Mouse (Mus musculus): ENCODE results near the gene B830017H08Rik. TPM values are rescaled to one million over a fixed set of nuclear protein-coding genes. Genes with fewer than 3 reads are reported as not detected.

Gene B830017H08Rik
- polyA plus RNA-seq, 1 experiment from 2014 or later = not detected

DNA sequence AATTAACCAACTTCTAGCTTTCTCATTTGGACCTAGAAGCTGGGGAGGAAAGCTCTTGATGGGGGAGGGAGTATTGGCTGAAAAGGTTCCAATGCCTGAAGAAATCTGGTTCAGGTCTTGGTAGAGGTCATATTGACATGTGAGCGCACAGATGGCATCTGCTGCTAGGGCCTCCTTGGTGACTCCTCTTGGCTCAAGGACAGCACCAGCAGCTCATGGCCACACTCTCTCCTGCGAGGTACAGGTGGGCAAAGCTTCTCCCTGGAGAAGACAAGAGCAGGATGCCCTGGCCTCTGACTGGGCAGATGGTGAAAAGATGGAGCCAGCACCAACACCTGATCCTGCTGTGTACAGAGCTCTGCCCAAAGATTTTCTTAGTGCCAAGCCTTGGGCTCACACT, 6.4 kb upstream of the B830017H08Rik start:
- no peak for ATAC-seq (ENCODE audit: insufficient read depth, low FRiP score)
- no peak overlapping the region for H3K27ac ChIP-seq (ENCODE audit: low read length)
- no peaks in the 10 kb centered on the region for H3K9me3 ChIP-seq (replicated peaks; ENCODE audit: control insufficient read depth, low read length)
- no peaks in the 10 kb centered on the region for H3K4me1 ChIP-seq (ENCODE audit: control insufficient read depth, insufficient read depth, low read length)
- no peak overlapping the region for H3K9ac ChIP-seq (ENCODE audit: low read length)
- WGBS = 78% methylated on average over 2 of the region's 2 CpGs
- H3K4me2 ChIP-seq (ENCODE audit: low read depth, low read length) = no peak overlapping the region
- no peak overlapping the region for H3K4me3 ChIP-seq (replicated peaks; ENCODE audit: low read length)
- no peaks in the 10 kb centered on the region for H3K36me3 ChIP-seq (ENCODE audit: control insufficient read depth, insufficient read depth, low read length)
- H3K27me3 ChIP-seq (ENCODE audit: control insufficient read depth, insufficient read depth, low read length) = peaks cover 12% of the 10 kb centered on the region

DNA sequence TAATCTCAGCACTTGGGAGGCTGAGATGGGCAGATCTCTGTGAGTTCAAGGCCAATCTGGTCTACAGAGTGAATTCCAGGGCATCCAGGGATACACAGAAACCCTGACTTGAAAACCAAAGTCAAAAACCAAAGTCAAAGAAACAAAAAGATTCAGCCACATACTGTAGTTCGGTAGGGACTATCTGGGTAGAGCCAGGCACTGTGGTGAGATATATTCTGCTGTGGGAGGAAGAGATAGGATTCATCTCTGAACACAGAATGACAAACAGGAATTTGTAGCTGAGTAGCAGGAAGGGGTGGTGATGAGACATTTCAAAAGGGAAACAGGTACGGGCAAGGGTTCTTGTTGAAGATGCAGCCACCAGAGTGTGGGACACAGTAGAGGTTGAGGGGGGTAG, 4.7 kb upstream of the B830017H08Rik start:
- Histone ChIP-seq H3K27ac (ENCODE audit: low read length) (no peak overlapping the region), H3K27me3 (ENCODE audit: control insufficient read depth, insufficient read depth, low read length) (peaks cover 29% of the 10 kb centered on the region), H3K9me3 (replicated peaks; ENCODE audit: control insufficient read depth, low read length) (no peaks in the 10 kb centered on the region), H3K4me2 (ENCODE audit: low read depth, low read length) (no peak overlapping the region), H3K4me3 (replicated peaks; ENCODE audit: low read length) (no peak overlapping the region), H3K9ac (ENCODE audit: low read length) (no peak overlapping the region), H3K36me3 (ENCODE audit: control insufficient read depth, insufficient read depth, low read length) (no peaks in the 10 kb centered on the region), H3K4me1 (ENCODE audit: control insufficient read depth, insufficient read depth, low read length) (0 out of 2 replicates have a peak, but pooled peaks cover 4% of the 10 kb centered on the region)
- no peak for ATAC-seq (ENCODE audit: insufficient read depth, low FRiP score)
- WGBS = 84% methylated on average over 2 of the region's 2 CpGs

DNA sequence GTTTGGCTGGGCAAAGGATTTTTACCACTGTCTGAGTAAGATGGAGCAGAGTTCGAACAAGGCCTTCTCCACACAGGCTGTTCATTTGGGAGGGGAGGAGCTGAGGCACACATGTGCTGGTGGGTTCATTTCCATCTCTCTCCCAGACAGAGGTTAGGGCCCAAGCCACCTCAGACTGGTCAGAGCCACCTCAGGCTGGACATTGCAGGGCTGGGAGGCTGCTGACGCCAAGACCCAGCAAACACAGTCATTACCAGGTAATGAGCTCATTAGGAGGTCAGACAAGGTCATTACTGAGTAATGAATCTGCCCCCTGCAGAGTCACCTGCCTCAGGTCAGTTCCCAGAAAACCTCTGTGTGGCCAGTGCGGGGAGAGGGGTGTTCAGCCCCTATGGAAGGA, 4.1 kb upstream of the B830017H08Rik start:
- Histone ChIP-seq H3K4me2 (ENCODE audit: low read depth, low read length) (no peak overlapping the region), H3K4me1 (ENCODE audit: control insufficient read depth, insufficient read depth, low read length) (0 out of 2 replicates have a peak, but pooled peaks cover 5% of the 10 kb centered on the region), H3K9ac (ENCODE audit: low read length) (no peak overlapping the region), H3K27me3 (ENCODE audit: control insufficient read depth, insufficient read depth, low read length) (peaks cover 35% of the 10 kb centered on the region), H3K36me3 (ENCODE audit: control insufficient read depth, insufficient read depth, low read length) (no peaks in the 10 kb centered on the region), H3K27ac (ENCODE audit: low read length) (no peak overlapping the region), H3K4me3 (replicated peaks; ENCODE audit: low read length) (no peak overlapping the region), H3K9me3 (replicated peaks; ENCODE audit: control insufficient read depth, low read length) (no peaks in the 10 kb centered on the region)
- 69% methylated on average over 3 of the region's 3 CpGs for WGBS
- no peak for ATAC-seq (ENCODE audit: insufficient read depth, low FRiP score)

DNA sequence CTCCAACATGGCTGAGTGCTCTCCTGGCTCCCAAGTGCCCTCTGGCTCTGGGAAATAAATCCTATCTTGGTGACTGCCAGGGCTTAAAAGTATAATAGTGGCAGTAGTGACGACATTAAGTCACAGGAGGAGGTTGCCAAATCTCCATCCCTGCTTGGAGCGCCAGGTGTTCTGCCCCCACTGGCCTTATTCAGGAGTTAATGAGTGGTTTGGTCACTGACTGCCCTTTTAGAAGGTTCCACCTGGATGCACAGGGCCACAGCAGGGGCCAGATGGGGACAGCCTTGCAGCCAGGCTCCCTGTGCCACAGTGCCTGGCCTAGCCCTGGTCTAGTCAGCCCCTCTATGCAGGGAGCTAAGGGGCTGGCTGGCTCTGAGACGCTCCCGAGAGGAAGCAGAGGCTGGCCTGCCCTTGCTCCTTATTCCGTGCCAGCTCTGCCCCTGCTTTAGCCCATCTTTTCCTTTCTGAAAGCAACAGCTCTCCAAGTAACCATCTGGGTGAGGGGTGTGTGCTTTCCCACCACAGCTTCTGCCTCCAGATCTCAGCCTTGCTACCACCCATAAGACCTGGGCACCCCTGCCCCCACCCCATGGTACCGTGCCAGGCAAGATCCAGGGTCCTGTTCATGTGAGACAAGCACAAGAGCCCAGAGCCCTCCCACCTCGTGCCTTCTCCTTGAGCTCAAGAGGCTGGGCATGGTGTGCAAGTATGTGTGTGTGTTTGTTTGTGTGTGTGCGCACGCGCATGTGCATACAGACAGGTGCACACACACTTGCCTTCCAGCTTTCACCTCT, 2.3 kb upstream of the B830017H08Rik start:
- no peak for ATAC-seq (ENCODE audit: insufficient read depth, low FRiP score)
- Histone ChIP-seq H3K4me2 (ENCODE audit: low read depth, low read length) (no peak overlapping the region), H3K4me3 (replicated peaks; ENCODE audit: low read length) (no peak overlapping the region), H3K9me3 (replicated peaks; ENCODE audit: control insufficient read depth, low read length) (no peaks in the 10 kb centered on the region), H3K9ac (ENCODE audit: low read length) (no peak overlapping the region), H3K36me3 (ENCODE audit: control insufficient read depth, insufficient read depth, low read length) (no peaks in the 10 kb centered on the region), H3K27me3 (ENCODE audit: control insufficient read depth, insufficient read depth, low read length) (peaks cover 52% of the 10 kb centered on the region), H3K4me1 (ENCODE audit: control insufficient read depth, insufficient read depth, low read length) (0 out of 2 replicates have a peak, but pooled peaks cover 5% of the 10 kb centered on the region), H3K27ac (ENCODE audit: low read length) (no peak overlapping the region)
- WGBS = 68% methylated on average over 10 of the region's 10 CpGs

DNA sequence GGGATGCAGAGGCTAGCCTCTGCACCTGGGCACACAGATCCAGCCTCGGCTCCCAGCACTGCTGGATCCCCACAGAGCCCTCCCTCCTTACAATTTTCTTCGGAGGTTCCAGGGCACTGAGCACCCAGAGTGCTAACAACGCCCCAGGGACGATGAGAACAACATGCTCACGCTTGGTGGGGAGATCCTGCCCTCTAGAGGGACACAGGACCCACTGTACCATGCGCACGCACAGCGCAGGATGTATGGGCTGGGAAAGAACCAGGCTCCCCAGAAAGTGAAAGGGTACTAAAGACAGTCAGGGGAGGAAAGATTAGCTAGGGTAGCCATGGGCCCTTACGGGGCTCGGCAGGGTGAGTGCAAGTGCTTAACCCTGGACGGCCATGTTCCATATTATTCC, 1.1 kb upstream of the B830017H08Rik start:
- H3K27ac ChIP-seq (ENCODE audit: low read length) = no peak overlapping the region
- no peak overlapping the region for H3K4me3 ChIP-seq (replicated peaks; ENCODE audit: low read length)
- H3K36me3 ChIP-seq (ENCODE audit: control insufficient read depth, insufficient read depth, low read length) = no peaks in the 10 kb centered on the region
- no peak for ATAC-seq (ENCODE audit: insufficient read depth, low FRiP score)
- no peaks in the 10 kb centered on the region for H3K9me3 ChIP-seq (replicated peaks; ENCODE audit: control insufficient read depth, low read length)
- no peak overlapping the region for H3K4me2 ChIP-seq (ENCODE audit: low read depth, low read length)
- H3K9ac ChIP-seq (ENCODE audit: low read length) = no peak overlapping the region
- 0 out of 2 replicates have a peak, but pooled peaks cover 5% of the 10 kb centered on the region for H3K4me1 ChIP-seq (ENCODE audit: control insufficient read depth, insufficient read depth, low read length)
- 14% methylated on average over 11 of the region's 11 CpGs for WGBS
- peaks cover 64% of the 10 kb centered on the region for H3K27me3 ChIP-seq (ENCODE audit: control insufficient read depth, insufficient read depth, low read length)

DNA sequence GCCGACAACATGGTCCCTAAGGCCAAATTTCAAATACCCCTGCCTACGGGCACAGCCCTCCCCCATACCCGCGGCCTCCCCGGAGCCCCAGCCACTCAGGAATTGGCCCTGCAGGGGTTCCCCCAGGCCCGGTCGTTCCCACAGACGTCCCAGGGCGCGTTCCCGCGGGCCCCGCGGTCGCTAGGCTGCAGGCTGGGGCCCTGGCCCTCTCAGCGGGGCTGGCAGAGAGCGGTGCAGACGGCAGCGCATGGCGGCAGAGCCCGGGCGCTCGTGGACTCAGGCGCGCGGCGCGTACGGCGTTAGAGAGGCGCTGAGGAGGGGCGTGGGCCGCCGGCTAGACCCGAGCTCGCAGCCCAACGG, 380 bp downstream of the B830017H08Rik start:
- H3K9me3 ChIP-seq (replicated peaks; ENCODE audit: control insufficient read depth, low read length) = no peaks in the 10 kb centered on the region
- no peak overlapping the region for H3K27ac ChIP-seq (ENCODE audit: low read length)
- H3K4me3 ChIP-seq (replicated peaks; ENCODE audit: low read length) = peak overlapping the region; percentile 58
- H3K4me1 ChIP-seq (ENCODE audit: control insufficient read depth, insufficient read depth, low read length) = 0 out of 2 replicates have a peak, but pooled peaks cover 5% of the 10 kb centered on the region
- H3K36me3 ChIP-seq (ENCODE audit: control insufficient read depth, insufficient read depth, low read length) = no peaks in the 10 kb centered on the region
- H3K4me2 ChIP-seq (ENCODE audit: low read depth, low read length) = peak overlapping the region; percentile 99
- peak overlapping the region; percentile 68 for H3K9ac ChIP-seq (ENCODE audit: low read length)
- ATAC-seq (ENCODE audit: insufficient read depth, low FRiP score) = peak; percentile 11; the same call in 1 of the 2 replicates
- peaks cover 66% of the 10 kb centered on the region for H3K27me3 ChIP-seq (ENCODE audit: control insufficient read depth, insufficient read depth, low read length)
- under 1% methylated on average over 37 of the region's 37 CpGs for WGBS

DNA sequence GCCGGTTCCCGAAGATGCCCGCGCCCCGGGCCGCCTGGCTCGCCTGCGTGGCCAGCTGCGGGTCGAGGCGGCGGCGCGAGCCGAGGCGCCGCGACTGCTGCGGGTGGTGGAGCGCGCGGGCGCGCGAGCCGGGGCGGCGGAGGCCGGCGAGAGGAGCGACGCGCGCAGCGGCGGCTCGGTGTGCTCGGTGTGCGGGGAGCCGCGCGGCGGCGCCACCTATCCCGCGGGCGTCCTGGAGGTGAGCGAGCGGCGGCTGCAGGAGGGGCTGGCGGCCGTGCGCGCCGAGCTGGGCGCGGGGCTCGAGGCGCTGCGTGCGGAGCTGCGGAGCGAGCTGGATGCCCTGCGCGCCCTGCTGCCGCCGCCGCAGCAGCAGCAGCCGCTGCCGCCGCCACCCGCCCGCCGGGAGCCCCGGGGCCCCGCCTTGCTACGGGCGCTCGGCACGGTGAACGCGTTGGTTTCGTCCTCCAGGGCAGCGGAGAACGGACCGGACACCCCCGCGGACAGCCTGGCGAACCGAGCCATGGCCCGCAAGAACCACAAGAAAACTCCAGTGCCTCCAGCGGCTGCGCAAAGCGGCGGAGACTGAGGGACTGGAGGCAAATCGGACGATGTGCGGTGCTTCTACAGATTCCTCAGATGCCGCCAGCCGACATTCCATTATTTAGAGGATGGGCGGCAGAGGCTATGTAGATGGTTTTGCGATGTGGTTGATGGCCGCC, 919 bp downstream of the B830017H08Rik start:
- Histone ChIP-seq H3K4me3 (replicated peaks; ENCODE audit: low read length) (peak overlapping the region; percentile 58), H3K27me3 (ENCODE audit: control insufficient read depth, insufficient read depth, low read length) (peaks cover 66% of the 10 kb centered on the region), H3K9ac (ENCODE audit: low read length) (peak overlapping the region; percentile 68), H3K36me3 (ENCODE audit: control insufficient read depth, insufficient read depth, low read length) (no peaks in the 10 kb centered on the region), H3K4me1 (ENCODE audit: control insufficient read depth, insufficient read depth, low read length) (0 out of 2 replicates have a peak, but pooled peaks cover 5% of the 10 kb centered on the region), H3K27ac (ENCODE audit: low read length) (no peak overlapping the region), H3K9me3 (replicated peaks; ENCODE audit: control insufficient read depth, low read length) (no peaks in the 10 kb centered on the region), H3K4me2 (ENCODE audit: low read depth, low read length) (peak overlapping the region; percentile 99)
- ATAC-seq (ENCODE audit: insufficient read depth, low FRiP score) = peak; percentile 35; the same call in 1 of the 2 replicates
- under 1% methylated on average over 87 of the region's 103 CpGs for WGBS

DNA sequence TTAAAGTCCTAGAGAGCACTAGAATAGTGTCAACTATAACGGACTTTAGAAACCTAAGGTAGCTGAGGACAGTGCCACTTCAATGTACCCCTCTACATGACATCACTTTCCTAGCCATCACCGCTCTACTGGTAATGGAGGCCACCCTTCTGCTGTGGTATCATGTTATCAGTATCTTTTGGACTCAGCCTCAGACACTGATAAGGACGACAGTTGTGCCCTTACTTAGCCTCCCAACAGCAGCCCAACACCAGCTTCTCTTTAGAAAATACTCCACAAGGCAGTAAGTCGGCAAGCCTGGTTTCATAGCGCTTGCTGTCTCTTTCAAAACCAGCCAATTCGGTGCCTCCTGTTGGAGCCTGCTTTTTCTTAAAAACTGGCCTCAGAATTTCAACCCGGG, 1.6 kb downstream of the B830017H08Rik start:
- WGBS = 53% methylated on average over 7 of the region's 7 CpGs
- ATAC-seq (ENCODE audit: insufficient read depth, low FRiP score) = no peak
- Histone ChIP-seq H3K9me3 (replicated peaks; ENCODE audit: control insufficient read depth, low read length) (no peaks in the 10 kb centered on the region), H3K36me3 (ENCODE audit: control insufficient read depth, insufficient read depth, low read length) (no peaks in the 10 kb centered on the region), H3K4me3 (replicated peaks; ENCODE audit: low read length) (peak overlapping the region; percentile 58), H3K27ac (ENCODE audit: low read length) (no peak overlapping the region), H3K4me1 (ENCODE audit: control insufficient read depth, insufficient read depth, low read length) (0 out of 2 replicates have a peak, but pooled peaks cover 5% of the 10 kb centered on the region), H3K4me2 (ENCODE audit: low read depth, low read length) (no peak overlapping the region), H3K9ac (ENCODE audit: low read length) (no peak overlapping the region), H3K27me3 (ENCODE audit: control insufficient read depth, insufficient read depth, low read length) (peaks cover 66% of the 10 kb centered on the region)

DNA sequence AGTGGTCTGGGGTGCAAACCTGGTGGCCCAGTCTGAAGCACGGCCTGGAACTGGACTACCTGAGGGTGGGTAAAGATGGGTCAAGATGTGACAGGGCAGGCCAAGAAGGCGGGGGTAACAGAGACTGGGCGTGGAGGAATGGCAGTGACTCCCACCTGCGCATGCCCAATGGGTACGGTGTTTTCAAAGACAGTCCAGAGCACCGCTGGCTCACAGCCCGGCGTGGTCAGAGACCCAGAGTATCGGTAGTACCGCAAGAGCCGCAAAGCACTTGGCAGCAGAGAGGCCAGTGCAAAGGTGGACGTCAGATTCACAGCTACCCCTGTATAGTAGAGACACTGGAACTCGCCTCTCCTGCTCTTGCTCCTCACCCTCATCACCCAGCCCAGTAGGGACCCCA, 2.6 kb downstream of the B830017H08Rik start:
- Histone ChIP-seq H3K27ac (ENCODE audit: low read length) (no peak overlapping the region), H3K4me2 (ENCODE audit: low read depth, low read length) (no peak overlapping the region), H3K4me3 (replicated peaks; ENCODE audit: low read length) (no peak overlapping the region), H3K27me3 (ENCODE audit: control insufficient read depth, insufficient read depth, low read length) (peaks cover 64% of the 10 kb centered on the region), H3K9ac (ENCODE audit: low read length) (no peak overlapping the region), H3K4me1 (ENCODE audit: control insufficient read depth, insufficient read depth, low read length) (0 out of 2 replicates have a peak, but pooled peaks cover 5% of the 10 kb centered on the region), H3K9me3 (replicated peaks; ENCODE audit: control insufficient read depth, low read length) (no peaks in the 10 kb centered on the region), H3K36me3 (ENCODE audit: control insufficient read depth, insufficient read depth, low read length) (no peaks in the 10 kb centered on the region)
- no peak for ATAC-seq (ENCODE audit: insufficient read depth, low FRiP score)
- WGBS = 50% methylated on average over 13 of the region's 13 CpGs
